Mouse (Mus musculus): ENCODE data around the gene 6430571L13Rik. TPM values are rescaled to one million over a fixed set of nuclear protein-coding genes. Genes with fewer than 3 reads are reported as not detected.
"Not testable (repeated sequence)": the region's sequence is repeated elsewhere in the genome, so short reads cannot be mapped to it uniquely, and the experiment has no call there.

6430571L13Rik gene
- polyA plus RNA-seq, 1 experiment from 2014 or later: not detected

DNA sequence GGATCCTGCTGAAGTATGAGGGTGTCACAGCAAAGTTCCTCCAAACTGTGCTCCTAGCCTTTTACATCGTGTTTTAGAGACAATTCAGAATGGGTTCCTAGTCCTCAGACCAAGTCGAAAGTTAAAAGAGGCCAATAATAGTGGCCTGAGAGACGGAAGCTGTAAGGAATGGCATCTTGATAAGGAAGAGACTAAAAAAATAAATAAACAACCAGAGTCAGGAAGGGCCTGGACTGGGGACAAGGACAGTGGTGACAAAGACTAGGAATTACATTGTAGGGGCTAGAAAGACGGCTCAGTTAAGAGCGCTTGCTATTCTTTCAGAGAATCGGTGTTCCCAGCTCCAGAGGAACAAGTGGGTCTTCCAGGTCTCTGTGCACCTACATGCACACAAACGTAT, 37.8 kb upstream of the 6430571L13Rik start:
- WGBS (ENCODE audit: missing documents): 88% methylated on average over 7 of the region's 7 CpGs
- Histone ChIP-seq H3K79me2 (ENCODE audit: inconsistent target) (no peaks in the 10 kb centered on the region), H3K4me3 (ENCODE audit: inconsistent target) (no peak overlapping the region), H3K36me3 (ENCODE audit: inconsistent target) (no peaks in the 10 kb centered on the region), H3K27ac (no peak overlapping the region)

DNA sequence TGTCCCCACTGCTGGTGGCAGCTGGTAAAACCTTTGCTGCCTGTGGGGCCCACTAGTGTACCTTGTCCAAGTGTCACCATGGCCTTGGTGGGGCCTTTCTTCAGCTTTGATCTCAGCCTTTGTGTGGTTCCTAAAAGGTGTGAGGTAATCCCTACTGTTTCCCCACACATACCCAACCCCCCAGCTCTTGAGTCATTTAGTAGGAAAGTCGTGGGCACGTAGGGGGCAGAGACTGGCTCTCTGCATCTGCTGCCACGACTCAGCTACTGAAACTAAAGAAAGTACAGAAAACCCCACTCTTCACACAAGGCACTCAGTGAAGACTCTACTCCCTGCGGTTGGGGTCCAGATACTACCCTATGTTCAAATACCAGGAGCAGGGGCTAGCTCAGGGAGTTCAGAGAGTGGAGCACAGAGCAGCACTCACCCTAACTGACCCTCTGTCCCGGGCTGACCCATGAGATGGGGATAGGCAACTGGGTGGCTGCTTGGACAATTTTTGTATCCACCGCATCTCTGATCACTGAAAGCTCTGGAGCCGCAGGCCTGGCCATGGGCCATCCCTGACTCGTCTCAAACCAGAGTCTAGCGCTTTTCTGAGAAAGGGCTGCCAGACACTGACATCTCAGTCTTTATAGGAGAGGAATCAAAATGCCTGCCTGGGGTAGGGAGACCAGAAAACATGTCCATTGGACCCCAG, 37.1 kb upstream of the 6430571L13Rik start:
- Histone ChIP-seq H3K79me2 (ENCODE audit: inconsistent target) (no peaks in the 10 kb centered on the region), H3K4me3 (ENCODE audit: inconsistent target) (no peak overlapping the region), H3K27ac (no peak overlapping the region), H3K36me3 (ENCODE audit: inconsistent target) (no peaks in the 10 kb centered on the region)
- WGBS (ENCODE audit: missing documents): 73% methylated on average over 9 of the region's 9 CpGs

DNA sequence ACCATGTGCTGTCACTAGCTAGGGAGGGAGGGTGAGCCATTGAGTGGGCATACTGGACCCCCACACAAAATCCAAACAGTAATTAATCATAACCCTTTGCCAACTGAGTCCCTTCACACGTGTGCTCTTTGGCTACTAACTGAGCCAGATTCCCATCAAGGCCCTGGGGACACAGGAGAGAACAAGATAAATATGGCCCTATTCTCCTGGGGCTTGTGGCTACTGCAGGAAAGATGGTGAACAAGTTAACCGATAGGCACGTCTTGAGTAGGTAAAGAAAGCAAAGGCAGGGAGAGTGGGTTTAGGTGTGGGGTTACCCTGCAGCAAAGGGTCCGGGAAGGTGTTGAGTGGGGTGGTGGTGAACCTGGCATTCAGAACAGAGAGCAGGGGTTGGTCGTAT, 36.5 kb upstream of the 6430571L13Rik start:
- Histone ChIP-seq H3K36me3 (ENCODE audit: inconsistent target) (no peaks in the 10 kb centered on the region), H3K4me3 (ENCODE audit: inconsistent target) (no peak overlapping the region), H3K27ac (no peak overlapping the region), H3K79me2 (ENCODE audit: inconsistent target) (no peaks in the 10 kb centered on the region)
- WGBS (ENCODE audit: missing documents): 97% methylated on average over 5 of the region's 5 CpGs

DNA sequence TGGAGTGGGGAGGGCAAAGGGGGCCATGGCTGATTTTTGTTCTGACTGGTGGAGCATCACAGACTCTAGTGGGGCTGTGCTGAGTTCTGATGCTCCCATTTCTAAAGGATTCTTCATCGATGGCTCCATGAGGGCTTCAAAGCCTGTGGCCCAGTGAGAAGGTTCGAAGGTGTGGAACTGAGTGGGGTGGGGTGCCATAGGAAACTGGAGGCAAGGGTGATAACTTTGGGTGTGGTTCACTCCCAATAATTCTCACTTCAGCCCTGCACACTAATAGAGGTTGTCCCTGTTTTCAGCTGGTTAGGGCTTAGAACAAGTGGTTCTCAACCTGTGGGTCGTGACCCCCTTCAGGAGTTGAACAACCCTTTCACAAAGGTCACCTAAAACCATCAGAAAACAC, 36.0 kb upstream of the 6430571L13Rik start:
- H3K27ac ChIP-seq: no peak overlapping the region
- 91% methylated on average over 3 of the region's 3 CpGs for WGBS (ENCODE audit: missing documents)
- H3K36me3 ChIP-seq (ENCODE audit: inconsistent target): no peaks in the 10 kb centered on the region
- no peaks in the 10 kb centered on the region for H3K79me2 ChIP-seq (ENCODE audit: inconsistent target)
- H3K4me3 ChIP-seq (ENCODE audit: inconsistent target): no peak overlapping the region

DNA sequence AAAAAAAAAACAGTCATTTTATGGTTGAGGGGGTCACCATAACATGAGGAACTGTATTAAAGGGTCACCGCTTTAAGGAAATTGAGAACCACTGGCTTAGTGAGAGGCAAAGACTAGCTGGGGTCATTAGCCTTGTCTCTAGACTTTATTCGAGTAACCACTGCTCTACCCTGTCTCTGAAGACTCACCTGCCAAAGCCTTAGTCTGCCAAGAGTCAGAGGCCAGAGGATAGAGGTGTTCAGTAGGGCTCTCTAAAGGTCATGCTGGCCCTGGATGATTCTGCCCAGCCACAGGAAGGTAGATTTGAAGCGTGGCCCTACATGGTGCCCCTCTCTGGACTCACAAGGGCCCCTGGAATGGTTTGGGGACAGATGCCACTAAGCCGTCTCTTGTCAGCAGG, 35.4 kb upstream of the 6430571L13Rik start:
- Histone ChIP-seq H3K36me3 (ENCODE audit: inconsistent target) (no peaks in the 10 kb centered on the region), H3K79me2 (ENCODE audit: inconsistent target) (no peaks in the 10 kb centered on the region), H3K4me3 (ENCODE audit: inconsistent target) (no peak overlapping the region), H3K27ac (no peak overlapping the region)
- 89% methylated on average over 4 of the region's 4 CpGs for WGBS (ENCODE audit: missing documents)

DNA sequence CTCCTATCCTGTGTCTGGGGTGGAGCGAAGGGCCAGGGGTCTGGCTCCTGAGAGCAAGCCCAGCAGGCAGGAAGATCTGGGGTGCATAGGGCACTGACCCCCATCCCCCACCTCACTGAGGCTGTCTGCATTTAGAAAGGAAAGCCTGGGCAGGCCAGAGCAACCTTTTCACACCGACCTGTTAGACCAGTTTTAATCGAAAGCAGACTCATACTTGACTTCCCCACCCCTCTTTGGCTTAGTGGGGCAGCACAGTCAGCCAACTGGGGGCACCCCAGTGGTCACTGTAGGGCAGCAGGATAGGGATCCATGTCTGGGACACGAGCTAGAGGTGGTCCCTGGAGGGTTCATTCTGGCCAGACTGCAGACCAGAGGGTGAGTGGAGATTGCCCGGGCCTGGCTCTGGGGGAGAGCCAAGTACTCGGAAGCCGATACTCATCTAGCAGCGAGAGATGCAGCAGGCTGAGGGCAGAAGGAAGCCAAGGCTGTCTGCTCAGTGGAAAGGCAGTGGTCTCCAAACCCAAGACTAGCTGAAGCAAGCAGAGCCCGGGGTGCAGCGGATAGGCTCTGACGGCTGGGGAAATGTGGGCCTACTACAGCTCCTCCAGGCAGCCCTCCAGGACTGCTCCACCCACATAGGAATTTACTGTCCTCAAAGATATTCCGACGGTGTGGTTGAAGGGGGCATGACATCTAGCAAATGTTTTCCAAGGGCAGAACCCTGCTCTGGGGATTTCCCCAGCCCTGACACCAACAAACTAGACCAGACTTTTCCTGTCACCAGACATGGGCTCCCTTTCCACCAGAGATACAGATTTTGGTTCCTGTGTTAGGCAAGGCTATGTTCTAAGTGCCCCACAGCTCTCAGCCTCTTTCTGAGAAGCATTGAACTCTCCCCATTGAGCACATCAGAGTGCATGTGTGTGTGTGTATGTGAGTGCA, 34.5 kb upstream of the 6430571L13Rik start:
- H3K4me3 ChIP-seq (ENCODE audit: inconsistent target): no peak overlapping the region
- H3K79me2 ChIP-seq (ENCODE audit: inconsistent target): no peaks in the 10 kb centered on the region
- H3K27ac ChIP-seq: no peak overlapping the region
- no peaks in the 10 kb centered on the region for H3K36me3 ChIP-seq (ENCODE audit: inconsistent target)
- 52% methylated on average over 13 of the region's 13 CpGs for WGBS (ENCODE audit: missing documents)

DNA sequence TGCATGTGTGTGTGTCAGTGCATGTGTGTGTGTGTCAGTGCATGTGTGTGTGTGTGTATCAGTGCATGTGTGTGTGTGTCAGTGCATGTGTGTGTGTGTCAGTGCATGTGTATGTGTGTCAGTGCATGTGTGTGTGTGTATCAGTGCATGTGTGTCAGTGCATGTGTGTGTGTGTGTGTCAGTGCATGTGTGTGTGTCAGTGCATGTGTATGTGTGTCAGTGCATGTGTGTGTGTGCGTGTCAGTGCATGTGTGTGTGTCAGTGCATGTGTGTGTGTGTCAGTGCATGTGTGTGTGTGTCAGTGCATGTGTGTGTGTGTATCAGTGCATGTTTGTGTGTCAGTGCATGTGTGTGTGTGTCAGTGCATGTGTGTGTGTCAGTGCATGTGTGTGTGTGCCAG, 33.7 kb upstream of the 6430571L13Rik start:
- not testable (repeated sequence) for H3K27ac ChIP-seq; H3K79me2 ChIP-seq (ENCODE audit: inconsistent target); H3K36me3 ChIP-seq (ENCODE audit: inconsistent target); H3K4me3 ChIP-seq (ENCODE audit: inconsistent target)
- WGBS (ENCODE audit: missing documents): 91% methylated on average over 1 of the region's 1 CpGs

DNA sequence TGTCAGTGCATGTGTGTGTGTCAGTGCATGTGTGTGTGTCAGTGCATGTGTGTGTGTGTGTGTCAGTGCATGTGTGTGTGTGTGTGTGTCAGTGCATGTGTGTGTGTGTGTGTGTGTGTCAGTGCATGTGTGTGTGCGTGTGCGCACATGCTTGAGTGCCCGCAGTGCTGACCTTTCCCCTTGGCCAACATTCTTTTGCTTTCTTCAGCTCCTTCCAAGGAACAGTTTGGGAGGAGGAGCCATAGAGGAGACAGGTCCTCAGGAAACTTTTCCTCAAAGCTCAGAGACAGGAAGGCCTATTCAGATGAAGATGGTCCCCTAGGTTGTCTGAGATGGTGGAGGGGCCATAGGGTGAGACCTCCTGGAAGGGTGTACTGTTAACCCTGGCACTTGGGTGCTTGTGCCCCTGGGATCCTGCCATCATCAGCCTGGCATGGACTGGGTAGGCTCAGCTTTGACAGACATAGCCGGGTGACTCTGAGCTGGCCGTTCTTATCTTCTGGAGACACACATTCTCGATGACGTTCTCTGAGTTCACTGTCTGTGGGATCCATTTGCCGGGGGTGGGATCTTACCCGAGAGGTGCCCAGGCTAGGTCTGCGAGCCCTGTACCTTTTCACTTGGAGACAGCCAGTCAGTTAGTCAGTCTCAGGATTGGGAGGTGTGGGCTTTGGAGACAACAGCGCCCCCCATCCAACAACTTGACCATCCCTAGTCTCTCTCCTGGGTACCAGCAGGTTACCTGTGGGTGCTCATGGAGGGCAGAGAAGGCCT, 33.1 kb upstream of the 6430571L13Rik start:
- Histone ChIP-seq H3K79me2 (ENCODE audit: inconsistent target) (no peaks in the 10 kb centered on the region), H3K4me3 (ENCODE audit: inconsistent target) (no peak overlapping the region), H3K27ac (no peak overlapping the region), H3K36me3 (ENCODE audit: inconsistent target) (no peaks in the 10 kb centered on the region)
- WGBS (ENCODE audit: missing documents): 79% methylated on average over 11 of the region's 11 CpGs

DNA sequence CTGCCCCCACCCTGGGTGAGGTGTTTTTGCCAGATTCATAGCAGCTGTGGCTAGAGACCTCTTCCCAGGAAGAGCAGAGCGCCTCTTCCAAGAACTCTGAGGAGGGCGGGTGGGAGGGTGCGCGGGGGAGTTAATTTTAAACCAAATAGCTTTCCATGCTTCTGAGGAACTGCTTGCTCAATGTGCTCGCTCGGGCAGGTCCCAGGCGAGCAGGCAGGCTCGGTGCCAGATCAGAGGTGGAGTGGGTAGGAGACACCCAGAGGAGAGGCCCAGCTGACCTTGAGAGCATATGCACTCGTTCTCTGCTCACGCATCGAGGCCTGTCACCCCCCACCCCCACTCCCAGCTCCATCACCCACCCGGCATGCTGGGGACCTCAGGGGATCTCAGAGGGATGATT, 32.5 kb upstream of the 6430571L13Rik start:
- Histone ChIP-seq H3K27ac (no peak overlapping the region), H3K36me3 (ENCODE audit: inconsistent target) (no peaks in the 10 kb centered on the region), H3K79me2 (ENCODE audit: inconsistent target) (no peaks in the 10 kb centered on the region), H3K4me3 (ENCODE audit: inconsistent target) (no peak overlapping the region)
- 54% methylated on average over 12 of the region's 12 CpGs for WGBS (ENCODE audit: missing documents)

DNA sequence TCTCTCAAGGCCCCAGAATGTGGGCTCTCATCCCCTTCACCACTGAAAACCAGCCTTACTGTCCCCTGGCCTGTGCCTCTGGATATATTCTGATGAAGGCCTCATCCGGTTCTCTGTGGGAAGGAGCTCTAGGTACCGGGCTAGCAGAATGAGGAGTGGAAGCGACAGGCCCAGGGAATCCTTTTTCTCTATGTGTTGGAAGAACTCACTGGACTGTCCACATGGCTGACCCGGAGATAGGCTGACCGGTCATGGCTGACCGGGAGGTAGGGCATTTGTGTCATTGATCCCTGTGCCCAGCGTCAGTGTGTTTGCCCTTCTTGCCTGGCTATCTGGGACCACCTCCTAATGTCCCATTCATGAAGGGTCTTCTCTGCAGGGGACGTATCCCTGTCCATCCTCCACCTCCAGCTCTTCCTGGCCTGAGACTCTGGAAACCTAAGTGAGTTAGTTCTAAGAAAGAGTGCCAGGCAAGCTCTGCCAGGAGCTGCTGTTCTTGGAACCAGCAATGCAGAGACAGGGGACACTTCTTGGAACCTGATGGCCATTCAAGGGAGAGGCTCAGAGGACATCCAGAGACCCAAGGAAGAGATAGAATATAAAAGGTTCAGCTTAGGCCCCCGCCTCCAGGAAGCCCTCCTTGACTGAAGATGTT, 31.9 kb upstream of the 6430571L13Rik start:
- WGBS (ENCODE audit: missing documents): 95% methylated on average over 9 of the region's 9 CpGs
- Histone ChIP-seq H3K27ac (no peak overlapping the region), H3K36me3 (ENCODE audit: inconsistent target) (no peaks in the 10 kb centered on the region), H3K4me3 (ENCODE audit: inconsistent target) (no peak overlapping the region), H3K79me2 (ENCODE audit: inconsistent target) (no peaks in the 10 kb centered on the region)

DNA sequence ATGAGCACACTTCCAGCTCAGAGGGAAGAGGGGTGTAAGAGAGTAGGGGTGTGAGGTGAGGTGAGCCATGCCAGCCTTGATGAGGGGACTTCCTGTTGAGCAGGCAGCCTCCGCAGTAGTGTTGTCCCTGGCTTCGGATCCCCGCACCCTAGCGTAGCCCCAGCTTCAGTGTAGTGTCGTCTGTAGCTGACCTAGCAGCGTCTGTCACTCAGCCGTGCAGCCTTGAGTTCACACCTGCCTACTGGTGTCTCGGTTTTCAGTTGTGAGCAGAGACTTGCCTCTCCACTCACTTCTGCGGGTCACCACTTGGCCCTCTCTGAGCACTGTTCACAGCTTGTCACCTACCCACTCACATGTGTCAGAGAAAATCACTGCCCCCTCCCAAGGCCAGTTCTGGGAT, 31.2 kb upstream of the 6430571L13Rik start:
- Histone ChIP-seq H3K79me2 (ENCODE audit: inconsistent target) (no peaks in the 10 kb centered on the region), H3K4me3 (ENCODE audit: inconsistent target) (no peak overlapping the region), H3K36me3 (ENCODE audit: inconsistent target) (no peaks in the 10 kb centered on the region), H3K27ac (no peak overlapping the region)
- 91% methylated on average over 9 of the region's 9 CpGs for WGBS (ENCODE audit: missing documents)

DNA sequence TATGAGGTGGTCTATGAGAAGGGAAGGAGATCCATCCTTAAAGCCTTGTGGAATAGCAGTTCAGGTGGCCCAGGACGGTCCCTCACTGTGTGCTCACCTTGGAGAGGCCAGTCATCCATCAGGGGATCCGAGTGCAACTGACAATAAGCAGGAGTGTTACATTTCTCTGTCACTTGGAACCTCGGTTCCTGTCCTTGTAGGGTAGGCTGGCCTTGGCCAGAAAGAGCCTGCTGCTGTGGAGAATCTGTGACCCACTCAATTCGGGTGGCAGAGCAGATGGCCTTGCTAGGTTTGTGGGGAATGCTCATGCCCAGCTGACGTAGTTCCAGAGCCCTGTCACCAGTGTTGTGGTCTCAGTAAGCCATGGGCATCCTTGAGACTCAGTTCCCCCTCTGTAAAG, 30.8 kb upstream of the 6430571L13Rik start:
- Histone ChIP-seq H3K27ac (no peak overlapping the region), H3K4me3 (ENCODE audit: inconsistent target) (no peak overlapping the region), H3K79me2 (ENCODE audit: inconsistent target) (no peaks in the 10 kb centered on the region), H3K36me3 (ENCODE audit: inconsistent target) (no peaks in the 10 kb centered on the region)
- WGBS (ENCODE audit: missing documents): 81% methylated on average over 5 of the region's 5 CpGs

DNA sequence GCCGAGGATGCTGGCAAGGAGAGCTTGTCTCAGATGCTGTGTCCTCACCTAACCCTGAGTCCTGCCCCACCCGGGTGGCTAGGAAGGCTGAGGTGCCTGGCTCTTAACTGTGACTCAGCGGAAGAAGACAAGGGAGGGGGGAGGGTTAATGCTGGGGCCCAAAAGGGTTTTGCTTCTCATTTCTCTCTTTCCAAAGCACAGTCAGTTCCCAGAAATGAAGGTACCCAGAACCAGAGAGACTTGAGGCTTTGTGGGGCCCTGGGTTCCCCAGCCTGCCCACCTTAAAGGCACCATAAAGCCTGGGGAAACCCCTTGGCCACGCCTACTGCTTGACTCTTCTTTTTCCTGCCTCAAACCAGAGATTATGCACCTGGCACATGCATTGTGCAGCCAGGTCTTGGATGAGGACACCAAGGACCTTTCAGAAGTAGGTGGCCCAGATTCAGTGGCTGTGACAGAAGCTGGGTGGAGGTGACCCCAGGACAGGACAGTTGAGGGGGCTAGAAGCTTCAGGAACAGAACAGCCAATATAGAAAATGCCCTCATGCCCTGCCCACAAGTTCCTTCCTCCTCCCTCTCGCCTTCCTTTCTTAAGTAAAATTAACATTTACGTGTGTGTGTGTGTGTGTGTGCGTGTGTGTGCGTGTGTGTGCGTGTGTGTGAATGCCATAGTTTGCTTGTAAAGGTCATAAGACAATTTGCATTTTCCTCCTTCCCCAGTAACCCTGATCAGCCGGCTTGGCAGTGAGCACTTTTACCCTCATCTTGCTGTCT, 27.4 kb upstream of the 6430571L13Rik start:
- H3K4me3 ChIP-seq (ENCODE audit: inconsistent target): no peak overlapping the region
- no peaks in the 10 kb centered on the region for H3K79me2 ChIP-seq (ENCODE audit: inconsistent target)
- H3K27ac ChIP-seq: peak overlapping the region; percentile 97
- 0% methylated on average over 5 of the region's 10 CpGs for WGBS (ENCODE audit: missing documents)
- no peaks in the 10 kb centered on the region for H3K36me3 ChIP-seq (ENCODE audit: inconsistent target)

DNA sequence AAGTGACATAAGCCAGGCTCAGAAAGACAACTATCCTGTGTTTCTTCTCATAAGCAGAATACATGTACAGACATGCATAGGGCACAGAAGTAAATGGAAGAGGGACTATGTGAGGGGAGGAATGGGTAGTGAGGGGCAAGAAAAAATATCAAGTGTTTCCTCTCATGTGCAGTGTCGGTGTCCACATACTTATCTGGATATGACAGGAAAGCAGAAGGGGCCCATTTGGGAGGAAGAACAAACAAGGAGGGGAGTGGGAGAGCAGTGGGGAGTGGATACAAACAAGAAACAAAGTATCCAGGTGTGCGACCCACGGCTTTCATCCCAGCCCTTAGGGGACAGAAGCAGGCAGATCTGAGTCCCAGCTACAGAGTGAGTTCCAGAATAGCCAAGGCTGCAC, 26.5 kb upstream of the 6430571L13Rik start:
- Histone ChIP-seq H3K79me2 (ENCODE audit: inconsistent target) (no peaks in the 10 kb centered on the region), H3K4me3 (ENCODE audit: inconsistent target) (no peak overlapping the region), H3K36me3 (ENCODE audit: inconsistent target) (no peaks in the 10 kb centered on the region), H3K27ac (no peak overlapping the region)
- 73% methylated on average over 3 of the region's 3 CpGs for WGBS (ENCODE audit: missing documents)

All from macrophage (primary cell).